Comparison of ENCODE assay signal across 8 mouse cellular contexts in genomic region chr9:110476124-110477091, GRCm38 (mm10). TPM values are rescaled to one million over a fixed set of nuclear protein-coding genes. Genes with fewer than 3 reads are reported as not detected.
A peak's percentile ranks its signal among the peaks of the same experiment; 100 is the strongest.
DNase-seq lines count a peak whose midpoint lies in the region; ATAC-seq lines count a peak whose summit lies in the region.

Gene Klhl18, minus strand, starts transcription at chr9:110476694.
Gene Kif9, plus strand, starts transcription at chr9:110476958.

- peak within 1 kb of the TSS; percentile 93 for H3K27ac ChIP-seq in heart, embryonic 10.5 days
- H3K27ac ChIP-seq in kidney, embryonic 15.5 days, result peak within 1 kb of the TSS; percentile 93

- H3K36me3 ChIP-seq in heart, embryonic 10.5 days, result peaks cover 9% of the 10 kb centered on the region
- 0 out of 2 replicates have a peak, but pooled peaks cover 3% of the 10 kb centered on the region for H3K36me3 ChIP-seq in kidney, embryonic 15.5 days

- peak within 1 kb of the TSS; percentile 87 for H3K4me3 ChIP-seq in heart, embryonic 10.5 days
- H3K4me3 ChIP-seq in kidney, embryonic 15.5 days (replicated peaks), result peak within 1 kb of the TSS; percentile 82

- under 1% methylated on average over 53 of the region's 53 CpGs for WGBS in heart, embryonic 10.5 days
- WGBS in kidney, embryonic 15.5 days, result under 1% methylated on average over 53 of the region's 53 CpGs

- DNase-seq in B cell, adult 2 months, result peak; percentile 96 to 97
- DNase-seq in brain, adult 2 months (ENCODE audit: low read depth, low spot score), result peak; percentile 99
- peak; percentile 98 for DNase-seq in heart, embryonic 10.5 days (ENCODE audit: low spot score)
- peak; percentile 94 for DNase-seq in liver
- peak; percentile 92 to 95 for DNase-seq in spleen, postnatal 4 days (ENCODE audit: low spot score in 2 of 2)

- no peaks in the 10 kb centered on the region for H3K9me3 ChIP-seq in heart, embryonic 10.5 days
- no peaks in the 10 kb centered on the region for H3K9me3 ChIP-seq in kidney, embryonic 15.5 days (replicated peaks)

- peak; percentile 88 for ATAC-seq in erythroblast, adult 5-6 weeks (replicated peaks; ENCODE audit: low FRiP score, poor library complexity, severe bottlenecking)
- ATAC-seq in kidney, embryonic 15.5 days (replicated peaks; ENCODE audit: low FRiP score), result peak; percentile 99
- ATAC-seq in monocyte, adult 5-6 weeks (replicated peaks; ENCODE audit: insufficient number of reproducible peaks, low FRiP score, low TSS enrichment, poor library complexity, severe bottlenecking), result peak; percentile 95

- peaks cover 8% of the 10 kb centered on the region for H3K4me1 ChIP-seq in heart, embryonic 10.5 days
- peaks cover 16% of the 10 kb centered on the region for H3K4me1 ChIP-seq in kidney, embryonic 15.5 days

- peaks cover 19% of the 10 kb centered on the region for H3K27me3 ChIP-seq in heart, embryonic 10.5 days (ENCODE audit: insufficient read depth, poor library complexity, severe bottlenecking)
- peaks cover 12% of the 10 kb centered on the region for H3K27me3 ChIP-seq in kidney, embryonic 15.5 days

- H3K4me2 ChIP-seq in kidney, embryonic 15.5 days, result peak within 1 kb of the TSS; percentile 91

- H3K9ac ChIP-seq in kidney, embryonic 15.5 days, result peak within 1 kb of the TSS; percentile 81

RNA-seq across cellular contexts. Expression of gene Klhl18, which starts in this region (rescaled TPM):
- 4.8 and 18.4 TPM in 2 replicates for total RNA-seq in erythroblast, adult 5-6 weeks (2015; ENCODE audit: low replicate concordance)
- 2.4 and 3.4 TPM in 2 replicates for total RNA-seq in erythroblast, adult 5-6 weeks (2017; ENCODE audit: low replicate concordance)
- polyA plus RNA-seq in heart, embryonic 10.5 days (2016; fragmentation: Nextera tagmentation; extraction: Ambion mirVana), result 9.0 and 10.0 TPM in 2 replicates
- 8.9 and 10.5 TPM in 2 replicates for polyA plus RNA-seq in kidney, embryonic 15.5 days (2015; fragmentation: Nextera tagmentation; extraction: Ambion mirVana)
- 18.9 to 29.8 TPM (median 24.5 TPM) in 3 replicates for total RNA-seq in monocyte, adult 5-6 weeks (2017)

RNA-seq across cellular contexts. Expression of gene Kif9, which starts in this region (rescaled TPM):
- total RNA-seq in erythroblast, adult 5-6 weeks (2015; ENCODE audit: low replicate concordance), result 0.84 TPM in 1 of 2 replicates, not detected in the other
- 0.42 TPM in 1 of 2 replicates, not detected in the other for total RNA-seq in erythroblast, adult 5-6 weeks (2017; ENCODE audit: low replicate concordance)
- 0.62 and 0.64 TPM in 2 replicates for polyA plus RNA-seq in heart, embryonic 10.5 days (2016; fragmentation: Nextera tagmentation; extraction: Ambion mirVana)
- 0.82 and 1.5 TPM in 2 replicates for polyA plus RNA-seq in kidney, embryonic 15.5 days (2015; fragmentation: Nextera tagmentation; extraction: Ambion mirVana)
- 1.8 to 5.4 TPM (median 4.0 TPM) in 3 replicates for total RNA-seq in monocyte, adult 5-6 weeks (2017)

Comparison
In these comparisons a context has a peak if more than half of its experiments do, and no peak if none do; other contexts are left out.
1. Peak in every context shown above with its lines: DNase-seq, ATAC-seq, H3K4me3 ChIP-seq and H3K27ac ChIP-seq.